Mouse (Mus musculus): Measurements from ENCODE around the gene Gm20388. TPM values are rescaled to one million over a fixed set of nuclear protein-coding genes. Genes with fewer than 3 reads are reported as not detected.
A peak's percentile ranks its signal among the peaks of the same experiment; 100 is the strongest.

Gene Gm20388
- total RNA-seq, 2 experiments from 2014 or later: 18.5 to 23.8 TPM

- peak; percentile 89 for ATAC-seq (replicated peaks; ENCODE audit: poor library complexity, severe bottlenecking)
These were observed 2682.6 kb downstream of the Gm20388 start for GRCm38 (mm10) chr8:122593240-122593639.

DNA sequence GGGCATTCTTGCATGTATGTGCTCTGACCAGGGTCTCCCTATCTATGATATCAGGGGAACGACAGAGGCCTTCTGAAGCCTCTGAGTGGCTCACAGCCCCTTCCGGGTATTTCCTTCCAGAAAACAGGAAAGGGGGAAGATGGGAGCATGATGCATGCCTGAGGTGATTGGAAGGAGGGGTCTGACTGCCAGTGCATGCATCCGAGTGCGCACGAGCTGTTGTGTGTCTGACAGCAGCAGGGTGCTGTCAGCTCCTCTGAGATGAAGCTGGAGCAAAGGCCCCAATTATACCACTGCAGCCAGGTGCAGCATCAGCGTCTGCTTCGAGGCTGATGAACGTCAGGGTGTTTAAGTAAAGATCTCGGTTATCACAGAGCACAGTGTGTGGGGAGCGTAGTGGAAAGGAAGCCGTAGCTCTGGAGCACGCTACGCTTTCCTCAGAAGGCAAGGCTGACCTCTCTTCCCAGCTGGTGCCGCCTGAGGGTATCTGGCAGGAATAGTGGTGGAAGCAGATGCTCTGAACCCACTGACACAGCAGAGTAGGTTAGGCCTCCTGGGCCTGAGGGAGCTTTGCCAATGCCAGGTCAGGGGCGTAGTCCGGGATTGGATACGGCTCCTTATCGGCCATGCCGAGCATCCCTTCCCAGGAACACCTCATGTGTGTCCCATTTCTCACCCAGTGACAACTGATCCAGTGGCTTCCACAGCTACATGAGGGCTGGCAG is 2683.3 kb downstream of the Gm20388 start:
- ATAC-seq (replicated peaks; ENCODE audit: poor library complexity, severe bottlenecking): no peak

DNA sequence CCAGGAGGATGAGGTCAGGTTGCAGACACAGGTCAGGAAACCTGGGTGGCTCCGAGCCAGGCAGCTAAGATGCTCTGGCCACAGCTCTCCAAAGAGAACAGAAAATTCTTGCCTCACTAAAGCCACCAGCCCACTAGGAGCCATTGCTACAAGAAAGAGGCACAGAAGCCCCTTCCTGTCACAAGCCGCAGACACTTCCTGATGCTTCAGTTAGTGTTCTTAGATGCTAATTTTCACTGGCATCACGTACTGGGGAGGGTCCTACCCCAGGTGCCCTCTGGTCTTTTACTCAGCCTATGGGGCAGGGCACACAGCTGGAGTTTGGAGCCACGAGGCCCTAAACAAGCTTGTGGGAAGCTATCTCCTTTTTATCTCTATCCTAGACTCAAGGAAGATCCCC is 2685.4 kb downstream of the Gm20388 start:
- peak; percentile 47 for ATAC-seq (replicated peaks; ENCODE audit: poor library complexity, severe bottlenecking)

DNA sequence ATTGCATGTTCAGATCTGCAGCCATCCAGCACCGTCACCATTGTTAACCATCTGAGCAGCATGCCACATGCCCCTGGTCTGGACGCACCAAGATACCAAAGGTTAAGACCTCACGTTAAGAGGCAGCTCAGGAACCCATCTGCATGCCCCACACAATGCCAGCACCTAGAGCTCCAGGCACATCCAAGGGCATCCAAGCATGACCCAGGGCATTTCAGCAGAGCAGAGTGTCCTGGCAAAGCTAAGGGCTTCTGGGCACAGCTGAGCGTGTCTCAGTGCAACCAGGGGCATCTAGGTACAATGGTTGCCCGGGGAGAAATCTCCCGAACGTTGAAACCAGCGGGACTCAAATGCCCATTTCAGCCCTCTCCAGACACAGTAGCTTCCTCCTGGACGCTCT is 2690.0 kb downstream of the Gm20388 start:
- ATAC-seq (replicated peaks; ENCODE audit: poor library complexity, severe bottlenecking): no peak

- no peak for ATAC-seq (replicated peaks; ENCODE audit: poor library complexity, severe bottlenecking)
These were observed 2694.0 kb downstream of the Gm20388 start for GRCm38 (mm10) chr8:122604640-122605039.

GRCm38 (mm10) chr8:122605367-122605766 is 2694.7 kb downstream of the Gm20388 start:
- peak; percentile 67 for ATAC-seq (replicated peaks; ENCODE audit: poor library complexity, severe bottlenecking)

DNA sequence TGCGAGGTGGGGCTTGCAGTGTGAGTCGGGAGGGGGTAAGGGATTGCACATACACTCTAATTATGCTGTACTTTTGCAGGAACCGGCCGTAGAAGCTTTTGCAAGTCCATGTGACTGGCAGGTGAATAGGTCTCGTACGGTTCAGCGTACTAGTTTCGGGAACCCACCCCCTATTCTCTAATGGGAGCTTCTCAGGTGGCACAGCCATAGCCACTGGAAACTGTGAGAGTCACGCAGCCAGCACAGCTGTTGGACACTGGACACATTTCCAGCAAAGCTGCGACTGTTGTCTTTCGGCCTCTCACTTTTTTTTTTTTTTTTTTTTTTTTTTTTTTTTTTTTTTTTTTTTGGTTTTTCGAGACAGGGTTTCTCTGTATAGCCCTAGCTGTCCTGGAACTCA is 2696.2 kb downstream of the Gm20388 start:
- ATAC-seq (replicated peaks; ENCODE audit: poor library complexity, severe bottlenecking): no peak

DNA sequence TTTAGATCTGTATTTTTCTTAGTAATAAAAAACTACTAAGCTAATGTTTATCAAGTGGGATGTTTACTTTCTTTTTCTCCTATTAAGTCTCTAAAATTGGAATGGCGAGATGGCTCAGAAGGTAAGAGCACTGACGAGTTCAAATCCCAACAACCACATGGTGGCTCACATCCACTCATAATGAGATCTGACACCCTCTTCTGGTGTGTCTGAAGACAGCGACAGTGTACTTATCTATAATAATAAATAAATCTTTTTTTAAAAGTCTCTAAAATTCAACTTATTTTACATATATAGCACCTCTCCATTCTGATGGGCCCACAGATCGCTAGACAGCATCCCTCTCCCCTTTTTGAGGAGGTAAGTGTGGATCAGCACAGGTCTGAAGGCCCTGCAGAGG is 2699.6 kb downstream of the Gm20388 start:
- no peak for ATAC-seq (replicated peaks; ENCODE audit: poor library complexity, severe bottlenecking)

- peak; percentile 47 for ATAC-seq (replicated peaks; ENCODE audit: poor library complexity, severe bottlenecking)
These were observed 2700.1 kb downstream of the Gm20388 start for GRCm38 (mm10) chr8:122610612-122611277.

DNA sequence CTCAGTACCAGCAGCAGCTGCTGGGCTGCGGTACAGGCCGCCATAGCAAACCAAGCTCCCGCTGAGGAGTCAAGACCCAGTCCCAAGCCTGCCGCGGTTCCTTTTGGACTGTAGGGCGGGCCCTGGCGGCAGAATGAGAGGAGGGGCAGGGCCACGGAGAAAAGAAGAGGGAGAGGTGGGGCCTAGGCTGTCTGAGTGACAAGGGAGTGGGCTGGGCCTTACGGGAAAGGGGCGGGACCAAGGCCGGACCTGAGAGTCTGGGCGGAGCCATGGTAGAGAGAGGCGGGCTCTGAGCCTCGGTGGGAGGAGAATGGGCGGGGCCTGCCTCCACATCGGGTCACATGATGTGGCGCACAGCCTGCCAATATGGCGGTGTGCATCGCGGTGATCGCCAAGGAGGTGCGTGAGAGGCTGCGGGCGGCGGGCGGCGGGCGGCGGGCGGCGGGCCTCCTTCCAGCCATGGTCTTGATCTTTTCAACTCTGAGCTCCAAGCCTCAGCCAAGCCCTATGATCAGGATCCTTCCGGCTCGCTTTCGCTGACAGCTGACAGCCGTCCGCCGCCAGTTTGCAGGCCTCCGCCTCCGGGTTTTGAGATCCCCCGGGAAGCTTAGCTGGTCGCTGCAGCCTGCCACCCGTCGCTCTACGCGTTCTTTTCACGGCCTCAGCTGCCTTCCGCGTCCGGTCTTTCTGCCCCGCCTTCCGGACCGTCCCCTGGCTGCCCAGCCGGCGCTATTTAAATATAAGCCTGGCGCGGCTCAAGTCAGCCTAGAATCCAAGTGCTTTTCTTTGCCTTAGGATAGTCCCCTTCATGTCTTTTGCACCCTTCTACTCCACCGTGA is 2700.9 kb downstream of the Gm20388 start, which contains the start of the genes Galns and Trappc2l:
Gene Galns (minus strand): TSS at position 169 of the 839 bp plus-strand sequence.
Gene Trappc2l (plus strand): TSS at position 346 of the 839 bp plus-strand sequence.
- peak; percentile 96 for ATAC-seq (replicated peaks; ENCODE audit: poor library complexity, severe bottlenecking)

- ATAC-seq (replicated peaks; ENCODE audit: poor library complexity, severe bottlenecking): no peak
These were observed 2705.7 kb downstream of the Gm20388 start for GRCm38 (mm10) chr8:122616181-122616905.

- ATAC-seq (replicated peaks; ENCODE audit: poor library complexity, severe bottlenecking): peak; percentile 71
These were observed 2707.4 kb downstream of the Gm20388 start for GRCm38 (mm10) chr8:122617947-122618546.

DNA sequence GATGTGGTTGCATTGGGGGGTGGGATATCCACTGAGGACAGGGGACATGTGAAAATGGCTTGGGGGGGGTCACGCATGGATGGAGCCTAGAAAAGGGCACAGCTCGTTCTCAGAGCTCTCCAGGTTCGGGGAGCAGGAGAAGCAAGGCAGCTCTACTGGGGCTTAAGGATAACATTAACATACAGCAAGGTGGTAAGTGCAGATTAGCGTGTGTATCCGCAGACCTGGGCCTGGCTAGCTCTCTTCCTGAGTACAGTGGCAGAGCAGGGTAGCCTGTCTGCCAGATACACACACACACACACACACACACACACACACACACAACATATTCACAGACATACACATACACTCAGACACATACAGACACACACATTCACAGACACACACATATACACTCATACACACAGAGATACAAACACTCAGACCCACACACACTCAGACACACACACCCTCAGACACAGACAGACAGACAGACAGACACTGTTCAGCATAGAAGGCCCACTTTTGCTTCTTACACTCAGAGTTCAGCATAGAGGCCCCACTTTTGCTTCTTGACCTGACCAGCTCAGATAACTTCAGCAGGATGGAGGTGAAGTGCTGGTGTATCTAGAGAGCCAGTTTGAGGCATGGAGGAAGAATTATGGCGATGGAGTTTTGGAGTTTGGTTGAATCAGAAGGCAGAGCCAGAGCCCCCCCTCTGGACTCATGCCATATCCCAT is 2708.2 kb downstream of the Gm20388 start:
- no peak for ATAC-seq (replicated peaks; ENCODE audit: poor library complexity, severe bottlenecking)

DNA sequence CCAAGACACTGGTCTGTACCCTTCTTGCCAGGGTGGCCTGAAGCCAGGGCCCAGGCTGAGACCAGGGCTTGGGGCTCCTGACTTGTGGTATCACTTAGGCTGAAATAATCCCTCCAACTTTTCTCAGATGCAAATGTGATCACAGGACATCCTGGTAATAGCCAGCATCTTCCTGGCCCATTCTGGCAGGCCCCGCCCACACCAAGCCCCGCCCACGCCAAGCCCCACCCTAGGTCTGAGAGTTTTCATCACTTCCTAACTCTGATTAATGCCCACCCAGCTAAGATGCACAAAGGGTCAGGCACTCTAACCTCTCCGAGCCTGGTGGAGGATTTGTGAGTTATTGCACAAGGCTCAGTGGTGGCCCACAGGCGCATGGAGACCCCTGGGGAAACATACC is 2709.8 kb downstream of the Gm20388 start:
- ATAC-seq (replicated peaks; ENCODE audit: poor library complexity, severe bottlenecking): no peak

DNA sequence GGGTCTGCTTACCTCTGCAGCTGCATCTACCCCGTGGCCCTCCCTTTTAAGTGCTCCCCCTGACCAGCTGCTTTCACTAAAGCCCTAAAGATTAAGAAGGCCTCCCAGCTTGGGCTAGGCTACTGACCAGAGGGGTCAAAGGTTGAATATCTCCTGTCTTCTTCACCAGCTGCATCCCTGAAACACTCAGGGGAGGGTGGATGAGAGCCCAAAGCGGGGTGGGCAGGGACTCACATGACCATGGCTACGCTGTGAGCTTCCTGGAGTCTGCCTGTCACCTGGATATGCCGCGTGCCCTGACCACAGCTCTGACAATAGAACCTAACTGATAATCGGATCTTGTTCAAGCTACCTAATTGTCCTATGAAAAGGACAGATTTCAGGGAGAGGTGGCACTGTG is 2712.1 kb downstream of the Gm20388 start, which contains the start of gene Pabpn1l:
Gene Pabpn1l (minus strand): TSS at position 13 of the 400 bp plus-strand sequence.
- ATAC-seq (replicated peaks; ENCODE audit: poor library complexity, severe bottlenecking): no peak

DNA sequence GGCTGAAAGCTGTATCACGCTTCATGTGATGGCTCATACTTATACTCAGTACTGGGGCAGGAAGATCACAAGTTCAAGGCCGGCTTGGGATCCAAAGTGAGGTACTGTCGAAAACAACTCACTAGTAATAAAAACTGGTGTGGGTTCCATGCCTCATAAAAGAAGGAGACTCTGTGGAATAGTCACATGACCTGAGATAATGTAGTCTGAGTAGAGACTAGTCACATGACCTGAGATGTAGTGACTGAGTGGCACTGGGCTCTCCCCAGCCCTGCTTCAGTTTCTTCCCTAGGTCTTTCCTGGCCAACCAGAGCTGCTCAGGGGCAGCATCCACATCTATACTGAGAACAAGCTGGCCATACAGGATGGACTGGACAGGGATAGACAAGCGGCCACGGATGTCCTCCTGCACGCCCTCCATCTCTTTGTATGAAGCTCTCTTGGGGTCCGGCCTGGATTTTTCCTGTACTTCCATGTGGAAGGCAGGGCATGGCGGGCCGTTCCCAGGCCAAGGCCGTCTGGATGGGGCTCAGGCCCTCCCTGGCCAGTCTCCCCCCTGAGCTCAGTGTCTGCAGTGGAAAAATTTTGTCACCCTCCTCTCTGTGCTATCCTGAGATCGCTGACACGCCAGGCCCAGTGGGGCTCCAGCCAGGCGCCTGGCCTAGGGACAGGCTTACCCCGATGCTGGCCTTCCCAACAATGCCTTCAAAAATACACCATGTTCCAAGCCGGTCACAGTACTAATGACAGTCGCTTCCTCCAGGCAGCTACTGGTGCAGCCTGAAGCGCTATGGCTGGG is 2713.4 kb downstream of the Gm20388 start:
- ATAC-seq (replicated peaks; ENCODE audit: poor library complexity, severe bottlenecking): no peak

DNA sequence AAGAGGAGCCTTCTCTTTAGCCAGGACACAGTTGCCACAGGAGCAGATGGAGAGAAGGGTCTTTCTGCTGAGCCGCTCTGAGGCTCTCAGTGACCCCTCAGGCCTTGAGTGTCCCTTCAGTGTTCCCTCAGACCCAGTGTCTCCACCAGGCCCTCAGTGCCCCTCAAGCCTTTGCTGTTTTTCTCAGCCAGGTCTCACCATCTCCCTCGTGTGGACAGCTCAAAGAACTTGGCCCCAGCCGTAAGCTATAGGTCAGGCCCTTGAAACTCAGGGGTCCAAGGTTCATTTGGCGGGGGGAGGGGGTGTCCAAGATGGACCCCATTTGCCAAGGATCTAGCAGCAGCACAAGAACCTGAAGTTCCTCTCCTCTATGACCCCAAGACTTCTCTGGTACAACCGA is 2714.0 kb downstream of the Gm20388 start:
- ATAC-seq (replicated peaks; ENCODE audit: poor library complexity, severe bottlenecking): no peak

- ATAC-seq (replicated peaks; ENCODE audit: poor library complexity, severe bottlenecking): no peak
These were observed 2715.2 kb downstream of the Gm20388 start for GRCm38 (mm10) chr8:122625811-122626210.
